Mouse (Mus musculus) embryo, embryonic 10 days (tissue): ENCODE results near the gene Hist1h2ai.

Source experiments
- DNase-seq: peaks from one replicate; pipeline ENCODE4 v3.0.0-alpha.2; 2015; ENCODE audit warnings: low spot score

Hist1h2ai gene

DNA sequence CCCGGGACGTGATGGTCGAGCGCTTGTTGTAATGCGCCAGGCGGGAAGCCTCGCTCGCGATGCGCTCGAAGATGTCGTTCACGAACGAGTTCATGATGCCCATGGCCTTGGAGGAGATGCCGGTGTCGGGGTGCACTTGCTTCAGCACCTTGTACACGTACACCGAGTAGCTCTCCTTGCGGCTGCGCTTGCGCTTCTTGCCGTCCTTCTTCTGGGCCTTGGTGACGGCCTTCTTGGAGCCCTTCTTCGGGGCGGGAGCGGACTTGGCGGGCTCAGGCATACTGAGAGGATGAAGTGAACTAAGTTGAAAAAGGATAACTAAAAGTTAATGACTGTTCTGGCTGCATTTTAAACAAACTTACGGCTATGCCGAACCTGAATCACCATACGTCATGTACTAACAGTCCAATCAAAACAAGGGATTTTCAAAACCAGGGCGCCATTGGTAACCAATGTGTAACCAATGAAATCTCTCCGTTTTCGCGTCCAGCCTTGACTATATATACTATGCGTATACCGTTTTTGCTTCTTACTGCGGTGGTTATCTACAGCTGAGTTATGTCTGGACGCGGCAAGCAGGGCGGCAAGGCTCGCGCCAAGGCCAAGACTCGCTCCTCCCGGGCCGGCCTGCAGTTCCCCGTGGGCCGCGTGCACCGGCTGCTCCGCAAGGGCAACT, at the start of gene Hist1h2ai, which contains the start of gene Hist1h2bl:
TSS of gene Hist1h2ai (plus strand) at position 559 of the 676 bp plus-strand sequence.
TSS of gene Hist1h2bl (minus strand) at position 280 of the 676 bp plus-strand sequence.
- peak; percentile 96 for DNase-seq

DNA sequence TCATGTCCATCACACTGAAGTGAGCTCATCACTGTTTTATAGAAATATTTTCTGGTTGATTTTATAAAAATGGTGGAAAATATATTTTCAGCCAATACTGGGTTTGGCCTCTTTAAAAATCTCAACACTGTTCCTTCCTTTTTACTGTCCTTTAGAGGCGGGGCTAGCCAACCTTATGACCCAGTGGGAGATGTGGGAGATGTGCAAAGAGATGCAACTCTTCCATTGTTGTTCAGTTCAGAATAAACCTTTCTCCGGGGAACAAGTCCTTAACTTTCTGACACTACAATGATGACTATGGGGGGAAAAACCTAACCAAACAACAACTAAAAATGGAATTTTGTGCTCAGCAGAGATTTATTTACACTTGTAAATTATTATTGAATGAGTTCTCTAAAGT, 38.9 kb upstream of the Hist1h2ai start, which contains the start of gene Olfr1360:
TSS of gene Olfr1360 (minus strand) at position 101 of the 400 bp plus-strand sequence.
- DNase-seq: no peak

DNA sequence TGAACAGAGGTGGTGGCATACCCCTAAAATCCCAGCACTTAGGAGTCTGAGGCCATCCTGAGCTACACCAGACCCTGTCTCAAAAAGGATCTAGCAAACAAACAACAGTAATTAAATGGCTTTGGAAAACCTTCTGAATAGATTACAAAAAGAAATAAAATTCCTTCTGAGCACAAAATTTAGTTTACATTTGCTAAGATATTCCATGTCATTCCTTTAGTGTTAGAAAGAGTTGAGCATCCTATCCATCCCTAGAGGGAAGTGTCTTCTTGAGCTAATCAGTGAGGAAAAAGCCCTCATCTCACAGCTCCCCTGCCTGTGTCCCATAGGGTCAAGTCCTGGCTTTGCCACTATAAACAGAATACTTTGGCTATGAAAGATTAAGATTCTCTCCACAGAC, 18.4 kb upstream of the Hist1h2ai start, which contains the start of gene Olfr1359:
TSS of gene Olfr1359 (plus strand) at position 301 of the 400 bp plus-strand sequence.
- no peak for DNase-seq

DNA sequence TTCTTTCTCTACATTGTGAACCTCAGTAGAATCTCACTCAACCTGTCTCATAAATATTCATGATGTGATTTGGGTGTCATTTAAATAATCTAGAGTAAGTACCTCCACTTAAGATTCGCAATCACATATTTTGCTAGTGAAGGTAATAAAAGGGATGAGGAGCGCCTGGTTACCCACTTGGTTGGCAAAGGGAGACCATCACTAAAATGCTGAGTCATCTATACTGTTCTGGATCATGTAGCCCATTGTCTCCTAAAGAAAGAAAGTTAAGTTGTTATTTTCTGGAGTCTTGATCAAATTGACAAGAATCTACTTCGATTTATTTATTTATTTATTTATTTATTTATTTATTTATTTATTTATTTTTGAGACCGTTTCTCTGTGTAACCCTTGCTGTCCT, 9.6 kb upstream of the Hist1h2ai start:
- no peak for DNase-seq

DNA sequence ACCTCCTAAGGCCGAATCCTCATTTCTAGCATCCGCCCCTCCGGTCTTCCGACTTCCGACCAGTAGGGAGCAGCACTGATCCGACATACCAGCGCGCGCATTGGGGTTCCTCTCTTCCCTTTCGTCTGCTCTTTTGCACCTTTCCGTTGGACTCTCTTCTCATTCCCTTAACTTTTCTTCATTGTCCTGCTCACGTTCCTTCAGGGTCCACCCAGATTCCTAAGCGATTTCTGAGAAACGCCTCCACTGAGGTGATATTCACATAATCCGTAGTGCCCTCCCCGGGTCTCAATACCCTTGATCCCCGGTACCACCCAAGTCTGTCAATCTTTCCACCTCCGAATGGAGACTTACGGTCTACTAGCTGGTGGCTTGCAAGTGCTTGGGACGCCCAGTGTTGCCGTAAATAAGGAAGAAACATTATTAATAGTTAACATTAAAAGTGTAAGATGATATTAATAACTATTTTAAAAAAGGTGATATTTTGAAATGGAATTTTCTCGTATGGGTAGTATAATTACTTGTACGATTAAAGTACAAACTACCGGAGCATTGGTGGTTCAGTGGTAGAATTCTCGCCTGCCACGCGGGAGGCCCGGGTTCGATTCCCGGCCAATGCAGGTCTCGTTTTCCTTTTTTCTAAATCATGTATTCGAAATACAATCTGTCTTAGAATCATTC, 6.1 kb upstream of the Hist1h2ai start:
- peak; percentile 91 for DNase-seq

DNA sequence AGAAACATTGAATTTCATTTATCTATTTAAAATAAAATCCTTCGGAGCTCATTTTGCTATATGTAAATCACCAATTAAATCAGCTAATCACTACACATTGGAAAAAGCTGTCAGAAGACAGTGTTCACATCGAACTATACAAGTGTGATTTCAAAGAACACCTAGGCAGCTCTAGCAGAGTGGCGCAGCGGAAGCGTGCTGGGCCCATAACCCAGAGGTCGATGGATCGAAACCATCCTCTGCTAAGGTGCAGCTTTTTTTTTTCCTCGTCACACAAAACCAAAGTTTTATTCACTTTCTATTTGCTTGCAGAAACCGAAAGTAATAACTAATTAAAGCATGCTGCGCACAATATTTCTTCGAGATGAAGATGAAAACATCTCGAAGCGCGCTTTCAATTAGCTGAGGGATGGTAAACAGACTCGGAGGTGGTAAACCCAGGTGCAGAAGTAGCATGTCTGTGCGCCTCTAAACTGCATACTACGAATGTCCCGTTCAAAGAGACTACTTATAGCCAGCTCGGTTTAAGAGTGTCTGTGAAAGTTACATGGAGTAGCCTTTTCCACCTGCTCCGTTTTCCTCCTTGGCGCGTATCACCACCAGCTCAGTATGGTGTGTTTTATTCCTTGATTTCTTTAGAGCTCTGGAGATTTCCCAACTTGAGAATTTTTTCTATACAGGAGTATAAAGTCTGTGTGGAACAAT, 5.2 kb upstream of the Hist1h2ai start:
- peak; percentile 78 for DNase-seq

DNA sequence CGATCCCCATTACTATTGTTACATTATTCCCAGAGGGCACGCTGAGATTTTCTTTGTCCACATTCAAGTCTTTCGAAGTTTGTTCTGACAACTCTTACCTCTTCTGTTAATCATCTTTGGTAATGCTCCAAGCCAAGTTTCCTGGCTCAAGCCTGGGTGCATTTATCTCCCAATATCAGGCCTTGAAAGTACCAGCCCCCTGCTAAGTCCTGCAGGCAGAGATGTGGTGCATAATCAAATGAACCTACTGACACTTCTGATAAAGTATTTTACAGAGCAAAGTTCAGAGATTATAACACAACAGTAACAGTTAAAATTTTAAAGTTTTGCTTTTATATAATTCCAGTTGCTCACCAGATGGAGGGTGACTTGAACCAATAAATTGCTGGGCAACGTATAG, 4.5 kb upstream of the Hist1h2ai start:
- no peak for DNase-seq

DNA sequence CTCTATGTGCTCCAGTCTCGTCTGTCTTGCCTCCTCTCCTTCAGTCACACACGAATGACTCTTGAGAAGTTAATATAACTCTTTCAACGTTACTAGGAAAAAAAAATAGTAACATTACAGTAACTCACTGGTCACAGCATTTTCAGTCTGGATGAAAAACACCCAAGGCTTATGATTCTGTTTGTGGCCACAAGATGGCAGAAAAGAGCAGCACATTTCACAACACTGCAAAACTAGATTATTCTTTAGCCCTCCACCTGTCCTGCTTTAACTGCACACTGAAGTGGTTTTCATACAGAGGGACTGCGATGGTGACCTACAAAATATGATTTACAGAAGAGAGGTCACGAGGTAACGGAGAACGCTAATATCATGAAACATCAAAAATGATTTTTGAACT, 1.5 kb upstream of the Hist1h2ai start:
- DNase-seq: peak; percentile 82

DNA sequence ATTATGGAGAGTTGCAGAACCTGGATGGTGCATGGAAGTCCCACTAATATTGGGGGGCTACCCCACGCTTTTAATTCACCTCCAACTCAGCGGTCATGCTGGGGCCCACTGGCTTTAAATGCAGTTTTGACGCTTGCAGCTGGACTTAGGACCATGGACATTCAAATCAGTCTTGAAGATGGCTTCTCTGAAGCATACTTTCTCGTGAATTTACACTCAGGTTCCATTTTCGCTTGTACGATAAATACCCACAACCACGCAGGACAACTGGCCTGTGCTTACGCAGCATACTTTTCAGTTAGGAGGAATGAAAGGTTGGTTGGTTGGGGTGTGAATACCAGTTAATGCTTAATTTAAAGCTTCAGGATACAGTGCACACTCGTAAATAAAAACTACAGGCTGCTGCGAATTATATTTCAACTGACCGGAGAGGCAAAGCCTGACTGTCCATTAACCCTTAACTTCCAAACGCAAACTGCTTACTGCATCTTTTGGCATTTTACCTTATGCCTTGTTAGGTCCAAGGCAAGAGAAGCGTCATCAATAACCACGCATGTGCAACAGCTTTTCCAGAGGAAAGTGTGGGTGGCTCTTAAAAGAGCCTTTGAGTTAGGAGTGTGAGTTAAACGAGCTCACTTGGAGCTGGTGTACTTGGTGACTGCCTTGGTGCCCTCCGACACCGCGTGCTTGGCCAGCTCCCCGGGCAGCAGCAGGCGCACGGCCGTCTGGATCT, 925 bp upstream of the Hist1h2ai start:
- peak; percentile 62 for DNase-seq

DNA sequence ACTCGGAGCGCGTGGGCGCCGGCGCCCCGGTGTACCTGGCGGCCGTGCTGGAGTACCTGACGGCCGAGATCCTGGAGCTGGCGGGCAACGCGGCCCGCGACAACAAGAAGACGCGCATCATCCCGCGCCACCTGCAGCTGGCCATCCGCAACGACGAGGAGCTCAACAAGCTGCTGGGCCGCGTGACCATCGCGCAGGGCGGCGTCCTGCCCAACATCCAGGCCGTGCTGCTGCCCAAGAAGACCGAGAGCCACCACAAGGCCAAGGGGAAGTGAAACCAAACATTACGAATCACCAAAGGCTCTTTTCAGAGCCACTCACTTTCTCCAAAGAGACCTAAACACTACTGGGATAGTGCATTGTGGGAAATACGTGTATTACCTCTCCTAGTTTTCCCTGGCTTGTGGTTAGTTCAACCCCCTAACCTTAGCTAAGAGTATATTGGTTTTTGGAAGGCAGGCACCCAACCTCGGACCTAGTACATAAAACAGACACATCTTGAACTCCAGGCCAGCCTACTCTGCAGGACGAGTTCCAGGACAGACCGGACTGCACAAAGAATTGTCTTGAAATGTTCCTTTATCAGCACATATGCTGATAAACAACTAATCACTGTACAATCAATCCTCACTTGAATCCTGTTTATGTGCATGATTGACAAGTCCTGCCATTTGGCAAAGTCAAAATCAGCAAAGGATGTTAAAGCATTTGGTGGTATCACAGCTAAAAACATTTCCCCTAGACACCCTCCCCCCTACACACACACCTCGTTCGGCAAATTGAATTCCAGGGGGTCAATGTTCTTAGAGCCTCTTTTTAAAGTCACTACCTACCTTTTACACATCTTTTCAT, 544 bp downstream of the Hist1h2ai start:
- DNase-seq: peak; percentile 77

DNA sequence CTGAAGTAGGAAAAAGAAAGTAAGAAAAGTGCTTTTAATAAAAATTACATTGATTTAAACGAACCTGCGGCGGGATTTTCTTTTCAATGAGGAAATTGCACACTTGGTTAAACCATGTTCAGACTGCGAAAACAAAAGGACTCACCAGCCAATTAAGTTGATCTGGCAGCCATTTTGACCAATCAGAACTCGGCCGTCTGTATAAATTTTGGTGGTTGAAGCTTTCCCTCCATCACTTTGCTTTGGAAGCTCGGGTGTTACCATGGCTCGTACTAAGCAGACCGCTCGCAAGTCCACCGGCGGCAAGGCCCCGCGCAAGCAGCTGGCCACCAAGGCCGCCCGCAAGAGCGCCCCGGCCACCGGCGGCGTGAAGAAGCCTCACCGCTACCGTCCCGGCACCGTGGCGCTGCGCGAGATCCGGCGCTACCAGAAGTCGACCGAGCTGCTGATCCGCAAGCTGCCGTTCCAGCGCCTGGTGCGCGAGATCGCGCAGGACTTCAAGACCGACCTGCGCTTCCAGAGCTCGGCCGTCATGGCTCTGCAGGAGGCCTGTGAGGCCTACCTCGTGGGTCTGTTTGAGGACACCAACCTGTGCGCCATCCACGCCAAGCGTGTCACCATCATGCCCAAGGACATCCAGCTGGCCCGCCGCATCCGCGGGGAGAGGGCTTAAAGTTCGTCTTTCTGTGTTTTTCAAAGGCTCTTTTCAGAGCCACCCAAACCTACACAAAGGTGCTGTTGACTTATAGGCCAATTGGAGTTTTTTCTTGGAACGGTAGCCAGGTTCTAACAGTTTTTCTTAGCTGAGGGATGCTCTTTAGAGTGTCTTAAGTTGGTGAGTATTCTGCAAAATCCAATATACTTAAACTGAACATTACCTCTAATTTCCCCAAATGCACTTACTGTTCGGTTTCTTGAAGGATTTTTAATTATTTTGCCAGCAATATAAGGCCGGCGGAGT, 1.5 kb downstream of the Hist1h2ai start, which contains the start of gene Hist1h3h:
TSS of gene Hist1h3h (plus strand) at position 263 of the 961 bp plus-strand sequence.
- DNase-seq: peak; percentile 90

DNA sequence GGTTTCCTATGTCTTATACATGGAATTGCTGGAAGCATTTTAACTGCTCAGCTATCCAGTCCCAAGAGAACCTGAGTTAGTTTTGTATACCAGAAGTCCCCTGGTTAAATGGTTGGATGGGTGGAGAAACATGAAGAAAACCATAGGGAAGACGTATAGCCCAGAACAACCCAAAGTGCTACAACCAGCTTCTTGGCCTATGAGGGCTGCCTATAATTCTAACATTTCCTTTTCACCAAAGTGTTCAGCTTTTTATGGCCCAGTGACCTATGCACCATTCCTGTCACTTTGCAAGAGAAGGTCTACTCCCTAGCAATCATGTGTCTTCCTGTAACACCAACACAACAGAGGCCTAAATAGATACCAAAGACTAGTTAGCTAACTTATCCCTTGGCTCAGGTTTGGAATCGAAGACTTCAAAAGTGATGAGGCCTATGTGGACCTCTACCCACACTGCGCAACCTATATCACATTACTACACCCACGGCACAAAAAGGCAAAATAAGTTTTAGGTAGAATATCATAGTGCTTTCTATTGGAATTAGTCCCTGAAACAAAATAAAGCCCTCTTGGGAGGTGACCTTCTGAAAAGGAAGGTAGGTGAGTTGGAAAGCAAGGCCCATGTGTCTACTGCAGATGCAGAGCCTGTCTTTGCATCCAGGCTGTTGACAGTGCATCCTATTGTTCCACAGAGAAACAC, 2.3 kb downstream of the Hist1h2ai start:
- peak; percentile 67 for DNase-seq

DNA sequence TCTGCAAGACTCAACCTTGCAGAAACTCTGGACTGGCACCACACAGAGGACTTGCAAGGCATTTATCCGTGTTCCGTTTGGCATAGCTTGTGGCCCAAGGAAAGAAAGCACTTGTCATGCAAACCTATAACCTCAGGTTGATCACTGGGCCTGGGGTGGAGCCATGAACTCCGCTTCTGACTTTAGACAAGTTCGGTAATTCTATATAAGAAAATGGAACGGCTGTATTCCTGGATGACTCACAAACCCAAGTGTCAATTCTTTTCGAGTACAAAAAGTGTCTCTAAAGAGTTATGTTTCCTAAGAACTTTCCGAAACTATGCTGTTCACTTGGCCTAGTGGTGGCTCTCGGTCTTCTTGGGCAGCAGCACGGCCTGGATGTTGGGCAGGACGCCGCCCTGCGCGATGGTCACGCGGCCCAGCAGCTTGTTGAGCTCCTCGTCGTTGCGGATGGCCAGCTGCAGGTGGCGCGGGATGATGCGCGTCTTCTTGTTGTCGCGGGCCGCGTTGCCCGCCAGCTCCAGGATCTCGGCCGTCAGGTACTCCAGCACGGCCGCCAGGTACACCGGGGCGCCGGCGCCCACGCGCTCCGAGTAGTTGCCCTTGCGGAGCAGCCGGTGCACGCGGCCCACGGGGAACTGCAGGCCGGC, 5.0 kb downstream of the Hist1h2ai start:
- DNase-seq: peak; percentile 38

DNA sequence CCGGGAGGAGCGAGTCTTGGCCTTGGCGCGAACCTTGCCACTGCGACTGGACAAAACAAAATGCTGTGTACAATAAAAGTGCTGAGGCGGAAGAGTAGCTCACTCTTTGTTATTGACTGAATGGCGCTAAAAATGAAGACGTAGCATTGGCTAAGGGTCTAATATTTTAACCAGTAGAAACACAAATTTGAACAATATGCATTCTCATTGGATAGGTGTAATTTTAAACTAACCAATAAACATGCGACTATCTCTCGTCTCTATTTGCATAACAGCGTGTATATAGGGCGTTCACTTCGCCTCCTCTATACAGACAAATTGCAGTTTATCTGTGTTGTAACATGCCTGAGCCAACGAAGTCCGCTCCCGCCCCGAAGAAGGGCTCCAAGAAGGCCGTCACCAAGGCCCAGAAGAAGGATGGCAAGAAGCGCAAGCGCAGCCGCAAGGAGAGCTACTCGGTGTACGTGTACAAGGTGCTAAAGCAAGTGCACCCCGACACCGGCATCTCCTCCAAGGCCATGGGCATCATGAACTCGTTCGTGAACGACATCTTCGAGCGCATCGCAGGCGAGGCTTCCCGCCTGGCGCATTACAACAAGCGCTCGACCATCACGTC, 5.6 kb downstream of the Hist1h2ai start, which contains the start of gene Hist1h2bm:
TSS of gene Hist1h2bm (plus strand) at position 288 of the 616 bp plus-strand sequence.
- DNase-seq: peak; percentile 96

DNA sequence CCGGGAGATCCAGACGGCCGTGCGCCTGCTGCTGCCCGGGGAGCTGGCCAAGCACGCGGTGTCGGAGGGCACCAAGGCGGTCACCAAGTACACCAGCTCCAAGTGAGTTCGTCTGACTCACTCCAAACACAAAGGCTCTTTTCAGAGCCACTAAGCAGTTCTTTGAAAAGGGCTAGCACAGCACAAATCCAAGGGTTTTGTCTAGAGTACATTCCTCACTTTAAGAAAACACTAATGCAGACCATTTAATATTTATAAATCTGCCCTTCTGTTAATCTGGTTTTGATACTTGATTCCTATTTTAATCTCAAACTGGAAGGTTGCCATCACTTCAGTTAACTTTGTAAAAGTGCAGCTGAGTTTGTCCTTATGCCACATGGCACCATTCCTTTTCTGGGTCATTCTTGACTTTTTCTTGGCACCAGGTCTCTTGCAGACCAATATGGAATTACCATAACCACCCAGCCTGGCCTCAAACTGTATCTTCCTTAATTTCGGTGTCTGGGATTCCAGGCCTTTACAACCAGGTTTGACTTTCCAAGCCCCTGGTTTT, 6.2 kb downstream of the Hist1h2ai start:
- peak; percentile 75 for DNase-seq

DNA sequence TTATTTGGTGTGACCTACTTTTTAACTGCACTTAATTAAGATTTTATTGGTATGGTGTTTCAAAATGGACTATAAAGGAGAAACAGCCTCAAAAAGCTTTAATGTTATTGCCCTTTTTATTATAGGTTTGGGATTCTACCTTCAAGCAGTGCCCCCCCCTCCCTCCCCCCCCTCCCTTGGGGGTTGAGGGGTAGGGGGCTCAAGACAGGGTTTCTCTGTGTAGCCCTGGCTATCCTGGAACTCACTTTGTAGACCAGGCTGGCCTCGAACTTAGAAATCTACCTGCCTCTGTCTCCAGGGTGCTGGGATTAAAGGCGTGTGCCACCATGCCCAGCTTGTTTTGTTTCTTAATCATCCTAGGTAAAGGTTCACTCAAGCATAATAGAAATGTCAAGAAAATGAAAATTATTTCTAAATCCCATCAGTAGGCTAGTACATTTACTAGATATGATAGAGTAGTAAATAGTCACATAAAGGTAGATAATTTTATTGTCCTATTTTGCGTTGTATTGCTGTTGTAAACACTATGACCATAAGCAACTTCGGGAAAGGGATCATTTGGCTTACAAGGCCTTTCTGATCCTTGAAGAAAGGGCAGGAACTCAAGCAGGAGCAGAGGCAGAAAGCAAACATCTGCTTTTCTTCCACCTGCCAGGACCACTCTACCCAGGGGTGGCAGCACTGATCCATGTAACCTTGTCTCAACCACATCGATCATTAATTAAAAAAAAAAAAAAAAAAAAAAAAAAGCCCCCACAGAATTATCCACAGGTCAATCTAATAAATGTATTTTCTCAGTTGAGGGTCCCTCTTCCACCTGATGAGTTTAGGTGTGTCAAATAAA, 7.0 kb downstream of the Hist1h2ai start:
- DNase-seq: peak; percentile 57
